Mouse (Mus musculus): ENCODE measurements around the gene Cdr2l. TPM values are rescaled to one million over a fixed set of nuclear protein-coding genes. Genes with fewer than 3 reads are reported as not detected.

The Cdr2l gene
- polyA plus RNA-seq, 1 experiment from 2014 or later: 12.3 TPM

DNA sequence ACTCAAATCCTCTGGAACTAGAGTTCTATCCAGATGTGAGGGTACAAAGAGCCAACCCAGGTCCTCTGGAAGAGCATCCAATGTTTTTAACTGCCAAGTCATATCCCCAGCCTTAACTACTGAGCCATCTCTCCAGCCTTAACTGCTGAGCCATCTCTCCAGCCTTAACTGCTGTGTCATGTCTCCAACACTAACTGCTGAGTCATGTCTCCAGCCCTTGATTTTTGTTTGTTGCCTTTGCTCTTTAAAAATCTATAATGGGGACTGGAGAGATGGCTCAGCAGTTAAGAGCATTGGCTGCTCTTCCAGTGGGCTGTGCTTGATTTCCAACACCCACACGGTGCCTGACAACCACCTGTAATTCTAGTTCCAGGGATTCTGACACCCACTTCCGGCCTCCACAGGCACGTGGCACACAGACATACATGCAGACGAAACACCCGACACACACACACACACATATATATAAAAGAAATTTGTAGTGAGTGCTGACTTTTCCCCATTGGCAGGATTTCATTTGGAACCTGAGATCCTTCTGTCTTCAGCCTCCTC lies 55.9 kb downstream of the Cdr2l start:
- Histone ChIP-seq H3K4me1 (ENCODE audit: control insufficient read depth, insufficient read depth, low read length) (no peaks in the 10 kb centered on the region), H3K4me3 (ENCODE audit: low read depth, low read length) (no peak overlapping the region), H3K9ac (ENCODE audit: low read depth, low read length) (no peak overlapping the region), H3K36me3 (ENCODE audit: control insufficient read depth, insufficient read depth, low read length) (no peaks in the 10 kb centered on the region), H3K27me3 (replicated peaks; ENCODE audit: control insufficient read depth, insufficient read depth, low read length) (no peaks in the 10 kb centered on the region), H3K27ac (replicated peaks; ENCODE audit: low read depth, low read length) (no peak overlapping the region), H3K9me3 (ENCODE audit: control insufficient read depth, low read length) (0 out of 2 replicates have a peak, but pooled peaks cover 7% of the 10 kb centered on the region), H3K4me2 (ENCODE audit: low read depth, low read length) (no peak overlapping the region)
- ATAC-seq (ENCODE audit: low read depth) (no peak), DNase-seq (ENCODE audit: low spot score) (no peak)
- 69% methylated on average over 5 of the region's 5 CpGs for WGBS

GRCm38 (mm10) chr11:115439326-115439725 lies 57.6 kb downstream of the Cdr2l start:
- no peak overlapping the region for H3K27ac ChIP-seq (replicated peaks; ENCODE audit: low read depth, low read length)
- H3K9me3 ChIP-seq (ENCODE audit: control insufficient read depth, low read length): 0 out of 2 replicates have a peak, but pooled peaks cover 7% of the 10 kb centered on the region
- 74% methylated on average over 3 of the region's 3 CpGs for WGBS
- no peaks in the 10 kb centered on the region for H3K4me1 ChIP-seq (ENCODE audit: control insufficient read depth, insufficient read depth, low read length)
- ATAC-seq (ENCODE audit: low read depth) (no peak), DNase-seq (ENCODE audit: low spot score) (no peak)
- H3K36me3 ChIP-seq (ENCODE audit: control insufficient read depth, insufficient read depth, low read length): no peaks in the 10 kb centered on the region
- no peak overlapping the region for H3K4me2 ChIP-seq (ENCODE audit: low read depth, low read length)
- H3K4me3 ChIP-seq (ENCODE audit: low read depth, low read length): no peak overlapping the region
- no peaks in the 10 kb centered on the region for H3K27me3 ChIP-seq (replicated peaks; ENCODE audit: control insufficient read depth, insufficient read depth, low read length)
- no peak overlapping the region for H3K9ac ChIP-seq (ENCODE audit: low read depth, low read length)

DNA sequence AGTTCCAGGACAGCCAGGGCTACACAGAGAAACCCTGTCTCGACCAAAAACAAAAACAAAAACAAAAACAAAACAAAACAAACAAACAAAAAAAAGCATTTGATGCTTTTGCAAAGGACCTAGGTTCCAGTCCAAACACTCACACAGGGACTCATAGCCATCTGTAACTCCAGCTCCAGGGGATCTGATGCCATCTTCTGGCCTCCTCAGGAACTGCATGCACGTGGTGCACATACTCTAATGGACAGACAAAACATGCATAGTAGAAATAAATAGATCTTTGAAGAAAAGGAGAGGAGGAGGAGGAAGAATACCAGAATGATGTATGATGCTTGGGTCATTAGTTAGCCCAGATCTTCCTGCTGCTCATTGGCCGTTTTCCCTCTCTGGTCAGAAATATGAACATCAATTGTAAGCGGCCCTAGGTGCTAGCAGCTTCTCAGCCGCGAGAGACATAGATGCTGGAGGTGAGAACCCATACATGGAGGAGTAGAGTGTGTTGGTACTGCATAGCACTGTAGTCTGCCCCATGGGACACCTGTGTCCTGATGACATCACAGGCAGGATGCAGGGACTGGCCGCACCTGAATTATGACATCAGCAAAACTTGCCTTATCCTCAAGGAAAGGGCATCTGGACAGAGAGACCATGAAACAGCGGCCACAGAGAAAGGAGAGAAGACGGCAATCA lies 58.3 kb downstream of the Cdr2l start, which contains the start of gene Trim80:
Trim80 (plus strand) TSS at position 640 of the 690 bp plus-strand sequence.
- 94% methylated on average over 9 of the region's 9 CpGs for WGBS
- no peak within 1 kb of the TSS for H3K27ac ChIP-seq (replicated peaks; ENCODE audit: low read depth, low read length)
- no peaks in the 10 kb centered on the region for H3K4me1 ChIP-seq (ENCODE audit: control insufficient read depth, insufficient read depth, low read length)
- H3K9me3 ChIP-seq (ENCODE audit: control insufficient read depth, low read length): 0 out of 2 replicates have a peak, but pooled peaks cover 7% of the 10 kb centered on the region
- ATAC-seq (ENCODE audit: low read depth) (no peak), DNase-seq (ENCODE audit: low spot score) (no peak)
- no peaks in the 10 kb centered on the region for H3K36me3 ChIP-seq (ENCODE audit: control insufficient read depth, insufficient read depth, low read length)
- no peak within 1 kb of the TSS for H3K4me2 ChIP-seq (ENCODE audit: low read depth, low read length)
- no peak within 1 kb of the TSS for H3K9ac ChIP-seq (ENCODE audit: low read depth, low read length)
- no peak within 1 kb of the TSS for H3K4me3 ChIP-seq (ENCODE audit: low read depth, low read length)
- no peaks in the 10 kb centered on the region for H3K27me3 ChIP-seq (replicated peaks; ENCODE audit: control insufficient read depth, insufficient read depth, low read length)

DNA sequence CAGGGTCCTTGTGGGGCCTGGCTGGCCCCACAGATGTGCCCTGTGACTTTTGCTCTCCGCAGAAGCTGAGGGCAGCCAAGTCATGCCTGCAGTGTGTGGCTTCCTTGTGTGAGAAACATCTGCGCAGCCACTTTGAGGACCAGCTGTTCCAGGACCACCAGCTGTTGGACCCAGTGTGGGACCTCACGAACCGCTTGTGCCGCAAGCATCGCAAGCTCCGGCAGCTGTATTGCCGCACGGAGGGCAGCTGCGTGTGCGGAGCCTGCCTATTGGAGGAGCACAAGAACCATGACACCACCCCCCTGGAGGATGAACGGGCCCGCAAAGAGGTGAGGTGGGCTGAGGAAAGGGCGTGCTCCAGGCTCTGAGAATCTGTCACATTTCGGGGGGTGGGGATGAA lies 59.7 kb downstream of the Cdr2l start:
- no peaks in the 10 kb centered on the region for H3K36me3 ChIP-seq (ENCODE audit: control insufficient read depth, insufficient read depth, low read length)
- H3K4me1 ChIP-seq (ENCODE audit: control insufficient read depth, insufficient read depth, low read length): no peaks in the 10 kb centered on the region
- 44% methylated on average over 15 of the region's 15 CpGs for WGBS
- ATAC-seq (ENCODE audit: low read depth): no peak
- no peak overlapping the region for H3K4me2 ChIP-seq (ENCODE audit: low read depth, low read length)
- H3K9me3 ChIP-seq (ENCODE audit: control insufficient read depth, low read length): 0 out of 2 replicates have a peak, but pooled peaks cover 7% of the 10 kb centered on the region
- H3K27me3 ChIP-seq (replicated peaks; ENCODE audit: control insufficient read depth, insufficient read depth, low read length): no peaks in the 10 kb centered on the region
- no peak overlapping the region for H3K27ac ChIP-seq (replicated peaks; ENCODE audit: low read depth, low read length)
- DNase-seq (ENCODE audit: low spot score): peak; percentile 13
- no peak overlapping the region for H3K4me3 ChIP-seq (ENCODE audit: low read depth, low read length)
- no peak overlapping the region for H3K9ac ChIP-seq (ENCODE audit: low read depth, low read length)

Other genes with a start within 250 kb of the Cdr2l start
- 0.14 and 0.56 TPM in 2 replicates for gene Cd300lf, start 247.9 kb upstream of the Cdr2l start, polyA plus RNA-seq (2014; fragmentation: Nextera tagmentation; extraction: Ambion mirVana)
- gene Slc9a3r1, start 218.6 kb upstream of the Cdr2l start, polyA plus RNA-seq (2014; fragmentation: Nextera tagmentation; extraction: Ambion mirVana): 40.6 and 43.5 TPM in 2 replicates
- 12.5 and 14.9 TPM in 2 replicates for gene Tmem104, start 194.4 kb upstream of the Cdr2l start, polyA plus RNA-seq (2014; fragmentation: Nextera tagmentation; extraction: Ambion mirVana)
- 20.0 and 23.3 TPM in 2 replicates for gene Nat9, start 194.1 kb upstream of the Cdr2l start, polyA plus RNA-seq (2014; fragmentation: Nextera tagmentation; extraction: Ambion mirVana)
- not detected in 2 replicates for gene Grin2c, start 114.7 kb upstream of the Cdr2l start, polyA plus RNA-seq (2014; fragmentation: Nextera tagmentation; extraction: Ambion mirVana)
- gene Fdxr, start 104.9 kb upstream of the Cdr2l start, polyA plus RNA-seq (2014; fragmentation: Nextera tagmentation; extraction: Ambion mirVana): 10.4 and 11.0 TPM in 2 replicates
- 0.24 and 0.52 TPM in 2 replicates for gene Fads6, start 84.3 kb upstream of the Cdr2l start, polyA plus RNA-seq (2014; fragmentation: Nextera tagmentation; extraction: Ambion mirVana)
- not detected in 2 replicates for gene Otop2, start 74.8 kb upstream of the Cdr2l start, polyA plus RNA-seq (2014; fragmentation: Nextera tagmentation; extraction: Ambion mirVana)
- gene Ush1g, start 59.9 kb upstream of the Cdr2l start, polyA plus RNA-seq (2014; fragmentation: Nextera tagmentation; extraction: Ambion mirVana): not detected in 2 replicates
- gene Otop3, start 47.2 kb upstream of the Cdr2l start, polyA plus RNA-seq (2014; fragmentation: Nextera tagmentation; extraction: Ambion mirVana): 0.21 TPM in 1 of 2 replicates, not detected in the other
- gene Hid1, start 14.2 kb upstream of the Cdr2l start, polyA plus RNA-seq (2014; fragmentation: Nextera tagmentation; extraction: Ambion mirVana): 10.3 and 10.5 TPM in 2 replicates
- 175 and 185 TPM in 2 replicates for gene Mrpl58, start 21.8 kb downstream of the Cdr2l start, polyA plus RNA-seq (2014; fragmentation: Nextera tagmentation; extraction: Ambion mirVana)
- 841 and 943 TPM in 2 replicates for gene Atp5h, start 38.0 kb downstream of the Cdr2l start, polyA plus RNA-seq (2014; fragmentation: Nextera tagmentation; extraction: Ambion mirVana)
- gene Kctd2, start 38.2 kb downstream of the Cdr2l start, polyA plus RNA-seq (2014; fragmentation: Nextera tagmentation; extraction: Ambion mirVana): 21.8 and 22.6 TPM in 2 replicates
- 0.11 TPM in 1 of 2 replicates, not detected in the other for gene Trim80, start 58.6 kb downstream of the Cdr2l start, polyA plus RNA-seq (2014; fragmentation: Nextera tagmentation; extraction: Ambion mirVana)
- gene Slc16a5, start 80.6 kb downstream of the Cdr2l start, polyA plus RNA-seq (2014; fragmentation: Nextera tagmentation; extraction: Ambion mirVana): 0.15 and 0.18 TPM in 2 replicates
- gene Armc7, start 93.8 kb downstream of the Cdr2l start, polyA plus RNA-seq (2014; fragmentation: Nextera tagmentation; extraction: Ambion mirVana): 7.6 TPM in 2 replicates
- 70.9 and 74.8 TPM in 2 replicates for gene Nt5c, start 109.9 kb downstream of the Cdr2l start, polyA plus RNA-seq (2014; fragmentation: Nextera tagmentation; extraction: Ambion mirVana)
- gene Jpt1, start 132.5 kb downstream of the Cdr2l start, polyA plus RNA-seq (2014; fragmentation: Nextera tagmentation; extraction: Ambion mirVana): 576 and 619 TPM in 2 replicates
- 838 and 864 TPM in 2 replicates for gene Sumo2, start 154.4 kb downstream of the Cdr2l start, polyA plus RNA-seq (2014; fragmentation: Nextera tagmentation; extraction: Ambion mirVana)
- gene Nup85, start 182.5 kb downstream of the Cdr2l start, polyA plus RNA-seq (2014; fragmentation: Nextera tagmentation; extraction: Ambion mirVana): 128 and 143 TPM in 2 replicates
- gene Mrps7, start 222.0 kb downstream of the Cdr2l start, polyA plus RNA-seq (2014; fragmentation: Nextera tagmentation; extraction: Ambion mirVana): 82.8 and 87.6 TPM in 2 replicates
- 16.5 and 17.9 TPM in 2 replicates for gene Gga3, start 222.1 kb downstream of the Cdr2l start, polyA plus RNA-seq (2014; fragmentation: Nextera tagmentation; extraction: Ambion mirVana)
- 22.7 and 28.5 TPM in 2 replicates for gene Mif4gd, start 231.1 kb downstream of the Cdr2l start, polyA plus RNA-seq (2014; fragmentation: Nextera tagmentation; extraction: Ambion mirVana)
- 23.4 and 24.6 TPM in 2 replicates for gene Slc25a19, start 246.4 kb downstream of the Cdr2l start, polyA plus RNA-seq (2014; fragmentation: Nextera tagmentation; extraction: Ambion mirVana)

All from embryonic facial prominence, embryonic 14.5 days (tissue).